Mouse (Mus musculus) CH12.LX (cell line): Measurements from ENCODE around the gene Actl10. TPM values are rescaled to one million over a fixed set of nuclear protein-coding genes. Genes with fewer than 3 reads are reported as not detected.

ENCODE experiments used
- DNase-seq: peaks from one replicate; pipeline ENCODE4 v3.0.0-alpha.2; 2013; ENCODE audit errors: extremely low read depth
- H3K27ac ChIP-seq: 2 replicates; pipeline ENCODE4 v1.5.1; 2012; ENCODE audit warnings: low read depth, mild to moderate bottlenecking, control low read depth, moderate library complexity; ENCODE audit not compliant: insufficient read depth
- H3K27me3 ChIP-seq: replicated peaks from 2 replicates; pipeline ENCODE3; 2012; ENCODE audit warnings: inconsistent platforms
- H3K36me3 ChIP-seq, 2 experiments: replicated peaks in 1 of 2; 2 replicates each; pipeline versions ENCODE3 to v1.6.1; 2012; ENCODE audit warnings: inconsistent platforms in 1 of 2, low read length in 1 of 2, mild to moderate bottlenecking in 1 of 2, mixed read lengths in 1 of 2, moderate library complexity in 1 of 2; ENCODE audit not compliant: control insufficient read depth in 1 of 2, insufficient read depth in 1 of 2
- H3K4me1 ChIP-seq, 2 experiments: 2 replicates each; pipeline ENCODE4 v1.6.1; 2012; ENCODE audit warnings: inconsistent platforms in 1 of 2, moderate library complexity in 1 of 2; ENCODE audit not compliant: insufficient read depth in 2 of 2, control insufficient read depth in 1 of 2
- H3K4me2 ChIP-seq: 2 replicates; pipeline ENCODE4 v1.6.1; 2012; ENCODE audit warnings: low read depth, mild to moderate bottlenecking, control low read depth; ENCODE audit not compliant: poor library complexity, insufficient read depth, severe bottlenecking
- H3K4me3 ChIP-seq, 3 experiments: fragments of 150-350 bp in 1 of 3; sonication (generic) in 1 of 3; replicated peaks in 1 of 3; 2 replicates each; pipeline versions ENCODE3 to v1.5.1; 2011 to 2012; ENCODE audit warnings: low read depth in 2 of 3, low read length in 2 of 3, mild to moderate bottlenecking in 2 of 3, moderate library complexity in 2 of 3, control low read depth in 1 of 3, improper control_type of control experiment in 1 of 3, inconsistent platforms in 1 of 3, mixed read lengths in 1 of 3; ENCODE audit not compliant: poor library complexity in 1 of 3
- H3K79me2 ChIP-seq: replicated peaks from 2 replicates; pipeline ENCODE4 v1.6.1; 2012; ENCODE audit warnings: mild to moderate bottlenecking, moderate library complexity; ENCODE audit not compliant: control insufficient read depth, poor library complexity, insufficient read depth, severe bottlenecking; ENCODE audit errors: extremely low read depth
- H3K9ac ChIP-seq: 2 replicates; pipeline ENCODE4 v1.6.1; 2012; ENCODE audit warnings: low read depth, mild to moderate bottlenecking, control low read depth, moderate library complexity; ENCODE audit not compliant: insufficient read depth
- H3K9me3 ChIP-seq: replicated peaks from 2 replicates; pipeline ENCODE3; 2012; ENCODE audit warnings: low read length, inconsistent platforms, mixed read lengths
- BHLHE40 ChIP-seq: IDR thresholded peaks from 2 replicates; pipeline ENCODE4 v1.6.1; 2011; ENCODE audit warnings: mild to moderate bottlenecking, low read depth, low read length, improper control_type of control experiment
- CHD1 ChIP-seq: IDR thresholded peaks from 2 replicates; pipeline ENCODE4 v1.6.1; 2012; ENCODE audit warnings: low read depth, low read length, improper control_type of control experiment, inconsistent platforms
- ELF1 ChIP-seq: IDR thresholded peaks from 2 replicates; pipeline ENCODE4 v1.6.1; 2014; ENCODE audit warnings: low read depth, mild to moderate bottlenecking, inconsistent platforms, low read length, improper control_type of control experiment
- EP300 ChIP-seq: IDR thresholded peaks from 2 replicates; pipeline ENCODE4 v1.6.1; 2011; ENCODE audit warnings: low read length, improper control_type of control experiment
- ETS1 ChIP-seq: conservative IDR thresholded peaks from 2 replicates; pipeline ENCODE4 v1.6.1; 2012; ENCODE audit warnings: low read depth, mild to moderate bottlenecking, inconsistent platforms, low read length, improper control_type of control experiment, moderate library complexity
- GABPA ChIP-seq: IDR thresholded peaks from 2 replicates; pipeline ENCODE4 v1.6.1; 2012; ENCODE audit warnings: low read depth, low read length, improper control_type of control experiment, inconsistent platforms; ENCODE audit not compliant: insufficient replicate concordance
- HCFC1 ChIP-seq: IDR thresholded peaks from 2 replicates; pipeline ENCODE4 v1.6.1; 2012; ENCODE audit warnings: low read depth, mild to moderate bottlenecking, inconsistent platforms, low read length, improper control_type of control experiment
- IRF4 ChIP-seq: IDR thresholded peaks from 2 replicates; pipeline ENCODE4 v1.6.1; 2014; ENCODE audit warnings: low read depth, mild to moderate bottlenecking, inconsistent platforms, low read length, improper control_type of control experiment
- JUN ChIP-seq: IDR thresholded peaks from 2 replicates; pipeline ENCODE4 v1.6.1; 2011; ENCODE audit warnings: low read depth, mild to moderate bottlenecking, low read length, improper control_type of control experiment, moderate library complexity; ENCODE audit not compliant: insufficient read depth
- KAT2A ChIP-seq: IDR thresholded peaks from 2 replicates; pipeline ENCODE4 v1.6.1; 2012; ENCODE audit warnings: low read length, improper control_type of control experiment, inconsistent platforms; ENCODE audit not compliant: insufficient replicate concordance
- MAFK ChIP-seq: IDR thresholded peaks from 2 replicates; pipeline ENCODE4 v1.6.1; 2011; ENCODE audit warnings: low read length, improper control_type of control experiment; ENCODE audit not compliant: insufficient replicate concordance
- MAX ChIP-seq: IDR thresholded peaks from 2 replicates; pipeline ENCODE4 v1.6.1; 2011; ENCODE audit warnings: low read length, improper control_type of control experiment
- MXI1 ChIP-seq: IDR thresholded peaks from 2 replicates; pipeline ENCODE4 v1.6.1; 2011; ENCODE audit warnings: mild to moderate bottlenecking, low read depth, low read length, improper control_type of control experiment
- MYC ChIP-seq: IDR thresholded peaks from 2 replicates; pipeline ENCODE4 v1.6.1; 2011; ENCODE audit warnings: low read depth, mild to moderate bottlenecking, improper control_type of control experiment, low read length
- NELFE ChIP-seq: IDR thresholded peaks from 2 replicates; pipeline ENCODE4 v1.6.1; 2011; ENCODE audit warnings: low read depth, low read length, improper control_type of control experiment
- PAX5 ChIP-seq: IDR thresholded peaks from 2 replicates; pipeline ENCODE4 v1.6.1; 2012; ENCODE audit warnings: low read length, inconsistent platforms, mixed read lengths
- POLR2A ChIP-seq: IDR thresholded peaks from 2 replicates; pipeline ENCODE4 v1.6.1; 2011; ENCODE audit warnings: low read depth, mild to moderate bottlenecking, improper control_type of control experiment, low read length
- SIN3A ChIP-seq: IDR thresholded peaks from 2 replicates; pipeline ENCODE4 v1.6.1; 2012; ENCODE audit warnings: low read length, improper control_type of control experiment, inconsistent platforms
- SMC3 ChIP-seq: IDR thresholded peaks from 2 replicates; pipeline ENCODE4 v1.6.1; 2011; ENCODE audit warnings: low read depth, low read length, improper control_type of control experiment
- TBP ChIP-seq: conservative IDR thresholded peaks from 2 replicates; pipeline ENCODE4 v1.6.1; 2011; ENCODE audit warnings: low read depth, low read length, improper control_type of control experiment
- USF1 ChIP-seq: IDR thresholded peaks from 2 replicates; pipeline ENCODE4 v1.6.1; 2014; ENCODE audit warnings: low read depth, mild to moderate bottlenecking, inconsistent platforms, low read length, improper control_type of control experiment
- USF2 ChIP-seq: conservative IDR thresholded peaks from 2 replicates; pipeline ENCODE4 v1.6.1; 2011; ENCODE audit warnings: low read depth, low read length, improper control_type of control experiment
- ZKSCAN1 ChIP-seq: IDR thresholded peaks from 2 replicates; pipeline ENCODE4 v1.6.1; 2012; ENCODE audit warnings: low read depth, inconsistent platforms, low read length, improper control_type of control experiment, borderline replicate concordance
- ZNF384 ChIP-seq: IDR thresholded peaks from 2 replicates; pipeline ENCODE4 v1.6.1; 2012; ENCODE audit warnings: low read depth, low read length, improper control_type of control experiment, inconsistent platforms
- dilution Hi-C: fragments of 300-500 bp; cut with MboI; formaldehyde crosslinking; loops from 2 replicates; pipeline ENCODE4 v1.14.3; 2020; ENCODE audit warnings: low sequenced_read_pairs; ENCODE audit not compliant: extremely low pct_unique_long_range_greater_than_20kb, extremely low pct_ligation_motif_present
- in situ Hi-C: fragments of 300-500 bp; cut with MboI; formaldehyde crosslinking; loops from 3 replicates; pipeline ENCODE4 v1.14.3; 2019; ENCODE audit warnings: low sequenced_read_pairs, low pct_ligation_motif_present, low pct_unique_long_range_greater_than_20kb, mixed read lengths
- polyA plus RNA-seq: library from polyadenylated mRNA; unstranded; fragments of >175 nt; gene quantifications from 2 replicates; pipeline ENCODE4 v1.2.1, GENCODE M21; 2012; ENCODE audit warnings: low read depth; ENCODE audit not compliant: insufficient read length
- total RNA-seq, 2 experiments: library from RNA; depleted of rRNA; stranded (reverse); fragments of 300-350 nt in 1 of 2; fragments of >200 nt in 1 of 2; gene quantifications; 2 replicates each; pipeline ENCODE4 v1.2.3; 2012 to 2014

Actl10 gene
- total and polyA plus RNA-seq, 3 experiments = 0.20 to 0.25 TPM; not detected in 1

- Histone ChIP-seq H3K27me3 (no peaks in the 10 kb centered on the region), H3K9me3 (no peaks in the 10 kb centered on the region), H3K79me2 (no peaks in the 10 kb centered on the region), H3K36me3 (peaks cover 20 to 57% of the 10 kb centered on the region in 2 experiments), H3K9ac (no peak overlapping the region), H3K4me3 (no peak overlapping the region), H3K4me2 (no peak overlapping the region), H3K4me1 (peaks cover 4 to 10% of the 10 kb centered on the region in 2 experiments), H3K27ac (no peak overlapping the region)
- in situ Hi-C loops (no loop called here), dilution Hi-C loops (no loop called here)
- TF ChIP-seq IRF4 = no peak
- no peak for TF ChIP-seq EP300
- no peak for TF ChIP-seq USF1
- no peak for TF ChIP-seq MYC
- TF ChIP-seq KAT2A = no peak
- no peak for TF ChIP-seq SIN3A
- TF ChIP-seq ETS1 = no peak
- no peak for TF ChIP-seq CHD1
- TF ChIP-seq NELFE = no peak
- no peak for TF ChIP-seq BHLHE40
- TF ChIP-seq SMC3 = no peak
- TF ChIP-seq ZKSCAN1 = no peak
- TF ChIP-seq MXI1 = no peak
- no peak for TF ChIP-seq USF2
- TF ChIP-seq MAX = no peak
- no peak for DNase-seq
These were observed 41.4 kb upstream of the Actl10 start for GRCm38 (mm10) chr2:154510141-154510540.

GRCm38 (mm10) chr2:154516944-154517343, 34.6 kb upstream of the Actl10 start:
- Histone ChIP-seq H3K27ac (no peak overlapping the region), H3K36me3 (peaks cover 8 to 58% of the 10 kb centered on the region in 2 experiments), H3K27me3 (no peaks in the 10 kb centered on the region), H3K9me3 (no peaks in the 10 kb centered on the region), H3K4me2 (no peak overlapping the region), H3K4me1 (no peaks in the 10 kb centered on the region), H3K9ac (no peak overlapping the region), H3K4me3 (no peak overlapping the region), H3K79me2 (no peaks in the 10 kb centered on the region)
- DNase-seq = no peak
- in situ Hi-C loops = no loop called here
- TF ChIP-seq GABPA (no peak), POLR2A (no peak), PAX5 (no peak), TBP (no peak), HCFC1 (no peak), SMC3 (no peak), USF2 (no peak), ETS1 (no peak), NELFE (no peak), ZNF384 (no peak), SIN3A (no peak), ELF1 (no peak), JUN (no peak), MAFK (no peak), ZKSCAN1 (no peak), MAX (no peak)
- dilution Hi-C loops = no loop called here
